Mouse (Mus musculus) T-cell, adult 2 months (primary cell): Measurements from ENCODE around the gene Tfpi.

ENCODE experiments used
- DNase-seq: peaks from one replicate; pipeline ENCODE4 v3.0.0; 2022; ENCODE audit warnings: low spot score

The Tfpi gene

GRCm38 (mm10) chr2:84388023-84388416 is 88.6 kb downstream of the Tfpi start:
- no peak for DNase-seq

GRCm38 (mm10) chr2:84387394-84388022 is 89.1 kb downstream of the Tfpi start:
- DNase-seq: no peak

GRCm38 (mm10) chr2:84386563-84387393 is 89.8 kb downstream of the Tfpi start:
- no peak for DNase-seq

- DNase-seq: no peak
Measured at GRCm38 (mm10) chr2:84384911-84385693, 91.5 kb downstream of the Tfpi start.

GRCm38 (mm10) chr2:84383828-84384227 is 92.7 kb downstream of the Tfpi start:
- DNase-seq: no peak
